Mouse (Mus musculus): ENCODE results near the gene D630023F18Rik.

- TF ChIP-seq TAL1 (IDR thresholded peaks at IDR 0.05; ENCODE audit: low read length) (no peak), GATA1 (IDR thresholded peaks at IDR 0.05; ENCODE audit: low read length) (no peak)
Observed at GRCm38 (mm10) chr1:65082188-65082587, 40.8 kb downstream of the D630023F18Rik start, which contains the start of gene Crygb.

Data from erythroblast, embryonic 14.5 days (primary cell).